Mouse (Mus musculus) hindbrain, postnatal 0 days (tissue): Measurements from ENCODE around the gene Zfp341. TPM values are rescaled to one million over a fixed set of nuclear protein-coding genes. Genes with fewer than 3 reads are reported as not detected.
A peak's percentile ranks its signal among the peaks of the same experiment; 100 is the strongest.

ENCODE experiments used
- ATAC-seq: fragments of 200-750 bp; cut with Nextera tagmentation; 2 replicates; pipeline ENCODE4 v1.8.0; 2017; ENCODE audit warnings: mild to moderate bottlenecking, moderate TSS enrichment, moderate library complexity
- DNase-seq: peaks from one replicate; pipeline ENCODE4 v3.0.0-alpha.2; 2015; ENCODE audit warnings: low spot score
- H3K27ac ChIP-seq: fragments of 300-500 bp; sonication (generic); 2 replicates; pipeline ENCODE4 v1.5.1; 2014; ENCODE audit warnings: mild to moderate bottlenecking
- H3K27me3 ChIP-seq: fragments of 300-500 bp; sonication (generic); 2 replicates; pipeline ENCODE4 v1.6.1; 2014; ENCODE audit warnings: low read length, mixed read lengths; ENCODE audit not compliant: insufficient read depth
- H3K36me3 ChIP-seq: fragments of 300-500 bp; sonication (generic); 2 replicates; pipeline ENCODE4 v1.6.1; 2014; ENCODE audit warnings: low read length, mixed read lengths; ENCODE audit not compliant: insufficient read depth
- H3K4me1 ChIP-seq: fragments of 300-500 bp; sonication (generic); 2 replicates; pipeline ENCODE4 v1.6.1; 2014; ENCODE audit warnings: antibody characterized with exemption, low read length, mixed read lengths; ENCODE audit not compliant: insufficient read depth
- H3K4me2 ChIP-seq: fragments of 300-500 bp; sonication (generic); 2 replicates; pipeline ENCODE4 v1.6.1; 2014; ENCODE audit warnings: low read depth, mild to moderate bottlenecking, low read length, moderate library complexity, mixed read lengths
- H3K4me3 ChIP-seq: fragments of 300-500 bp; sonication (generic); 2 replicates; pipeline ENCODE4 v1.5.1; 2014; ENCODE audit warnings: low read length
- H3K9ac ChIP-seq: fragments of 300-500 bp; sonication (generic); replicated peaks from 2 replicates; pipeline ENCODE4 v1.6.1; 2014; ENCODE audit warnings: mild to moderate bottlenecking, low read length, moderate library complexity, mixed read lengths
- H3K9me3 ChIP-seq: fragments of 300-500 bp; sonication (generic); 2 replicates; pipeline ENCODE4 v1.6.1; 2016; ENCODE audit warnings: low read length, mixed read lengths
- CTCF ChIP-seq: IDR thresholded peaks from 2 replicates; pipeline ENCODE4 v1.5.1; 2016; ENCODE audit warnings: antibody characterized with exemption, control low read depth, low read depth
- WGBS: fragments of 180-500 bp; shearing (Covaris S2); extraction: QIAGEN DNeasy Blood & Tissue Kit; methylation state at CpG from one replicate; pipeline ENCODE4 v1.1.7; 2014; 5-methylcytosine and 5-hydroxymethylcytosine counted together
- polyA plus RNA-seq: library from polyadenylated mRNA; unstranded; fragments of >200 nt; fragmentation: Nextera tagmentation; extraction: Ambion mirVana; gene quantifications from 2 replicates; pipeline ENCODE4 v1.2.1, GENCODE M21; 2015
- total RNA-seq: library from RNA; depleted of rRNA; stranded (reverse); fragments of >200 nt; gene quantifications from 2 replicates; pipeline ENCODE4 v1.2.3, GENCODE M21; 2014

Gene Zfp341
- total and polyA plus RNA-seq, 2 experiments from 2014 or later: 1.5 to 8.5 TPM

- peak; percentile 60 for DNase-seq
- H3K4me2 ChIP-seq: peak overlapping the region; percentile 92
- H3K27me3 ChIP-seq: no peaks in the 10 kb centered on the region
- peak overlapping the region; percentile 74 for H3K4me3 ChIP-seq
- H3K4me1 ChIP-seq: no peaks in the 10 kb centered on the region; the same call in 1 of the 2 replicates
- no peaks in the 10 kb centered on the region for H3K9me3 ChIP-seq
- ATAC-seq: peak; percentile 42
- peak overlapping the region; percentile 74 for H3K27ac ChIP-seq
- no peak for TF ChIP-seq CTCF
- under 1% methylated on average over 55 of the region's 70 CpGs for WGBS
- peak overlapping the region; percentile 59 for H3K9ac ChIP-seq
- H3K36me3 ChIP-seq: no peaks in the 10 kb centered on the region
Observed at GRCm38 (mm10) chr2:154569071-154569748, 43.9 kb upstream of the Zfp341 start.

GRCm38 (mm10) chr2:154569836-154570286, 43.2 kb upstream of the Zfp341 start, which contains the start of gene E2f1:
TSS of gene E2f1 (minus strand) at chr2:154569892.
- Histone ChIP-seq H3K27me3 (no peaks in the 10 kb centered on the region), H3K4me1 (no peaks in the 10 kb centered on the region; the same call in 1 of the 2 replicates), H3K4me2 (peak within 1 kb of the TSS; percentile 92), H3K36me3 (no peaks in the 10 kb centered on the region), H3K4me3 (peak within 1 kb of the TSS; percentile 74), H3K9me3 (no peaks in the 10 kb centered on the region), H3K27ac (peak within 1 kb of the TSS; percentile 74), H3K9ac (peak within 1 kb of the TSS; percentile 59)
- ATAC-seq (peak; percentile 98), DNase-seq (peak; percentile 97)
- TF ChIP-seq CTCF: peak; percentile 34
- WGBS: under 1% methylated on average over 29 of the region's 44 CpGs

GRCm38 (mm10) chr2:154570666-154571065, 42.4 kb upstream of the Zfp341 start:
- no peaks in the 10 kb centered on the region for H3K27me3 ChIP-seq
- DNase-seq: no peak
- no peaks in the 10 kb centered on the region for H3K9me3 ChIP-seq
- no peak for TF ChIP-seq CTCF
- H3K4me2 ChIP-seq: peak overlapping the region; percentile 92; the same call in 1 of the 2 replicates
- no peaks in the 10 kb centered on the region for H3K36me3 ChIP-seq
- WGBS: 53% methylated on average over 4 of the region's 4 CpGs
- no peak overlapping the region for H3K27ac ChIP-seq
- no peak overlapping the region for H3K4me3 ChIP-seq
- H3K4me1 ChIP-seq: no peaks in the 10 kb centered on the region; the same call in 1 of the 2 replicates
- H3K9ac ChIP-seq: no peak overlapping the region
- ATAC-seq: no peak

GRCm38 (mm10) chr2:154571266-154571665, 41.8 kb upstream of the Zfp341 start:
- no peaks in the 10 kb centered on the region; the same call in 1 of the 2 replicates for H3K4me1 ChIP-seq
- no peaks in the 10 kb centered on the region for H3K9me3 ChIP-seq
- 79% methylated on average over 4 of the region's 4 CpGs for WGBS
- no peak overlapping the region for H3K27ac ChIP-seq
- ATAC-seq (no peak), DNase-seq (no peak)
- H3K4me3 ChIP-seq: no peak overlapping the region
- H3K9ac ChIP-seq: no peak overlapping the region
- TF ChIP-seq CTCF: no peak
- no peaks in the 10 kb centered on the region for H3K27me3 ChIP-seq
- H3K4me2 ChIP-seq: no peak overlapping the region
- H3K36me3 ChIP-seq: no peaks in the 10 kb centered on the region

DNA sequence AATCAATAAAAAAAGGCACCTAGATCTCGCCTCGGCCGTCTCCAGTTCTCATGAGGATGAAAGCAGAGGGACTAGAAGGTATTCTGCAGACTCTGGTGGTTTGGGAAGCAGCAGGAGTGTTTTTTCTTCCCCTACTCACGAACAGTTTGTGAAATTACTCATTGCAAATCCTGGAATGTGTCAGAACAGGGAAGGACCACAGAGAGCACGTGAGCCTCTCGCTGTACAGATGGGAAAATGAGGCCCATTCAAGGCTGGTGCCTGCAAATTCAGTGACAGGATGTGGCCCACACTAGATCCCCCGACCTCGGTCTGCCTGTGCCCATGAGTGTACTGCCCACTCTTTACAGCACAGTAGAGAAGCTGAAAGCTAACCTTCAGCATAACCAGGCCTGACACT, 41.1 kb upstream of the Zfp341 start:
- no peak overlapping the region for H3K27ac ChIP-seq
- no peak overlapping the region for H3K4me2 ChIP-seq
- no peaks in the 10 kb centered on the region for H3K9me3 ChIP-seq
- H3K4me3 ChIP-seq: no peak overlapping the region
- no peaks in the 10 kb centered on the region; the same call in 1 of the 2 replicates for H3K4me1 ChIP-seq
- no peaks in the 10 kb centered on the region for H3K27me3 ChIP-seq
- DNase-seq (no peak), ATAC-seq (no peak)
- TF ChIP-seq CTCF: no peak
- WGBS: 68% methylated on average over 8 of the region's 8 CpGs
- no peak overlapping the region for H3K9ac ChIP-seq
- no peaks in the 10 kb centered on the region for H3K36me3 ChIP-seq

GRCm38 (mm10) chr2:154572996-154573395, 40.1 kb upstream of the Zfp341 start:
- no peak overlapping the region for H3K4me2 ChIP-seq
- no peaks in the 10 kb centered on the region for H3K36me3 ChIP-seq
- H3K27ac ChIP-seq: no peak overlapping the region
- DNase-seq: no peak
- peaks cover 3% of the 10 kb centered on the region for H3K4me1 ChIP-seq
- no peak overlapping the region for H3K9ac ChIP-seq
- H3K4me3 ChIP-seq: no peak overlapping the region
- no peak for TF ChIP-seq CTCF
- no peaks in the 10 kb centered on the region for H3K9me3 ChIP-seq
- no peak for ATAC-seq
- H3K27me3 ChIP-seq: no peaks in the 10 kb centered on the region
- WGBS: 71% methylated on average over 3 of the region's 3 CpGs

DNA sequence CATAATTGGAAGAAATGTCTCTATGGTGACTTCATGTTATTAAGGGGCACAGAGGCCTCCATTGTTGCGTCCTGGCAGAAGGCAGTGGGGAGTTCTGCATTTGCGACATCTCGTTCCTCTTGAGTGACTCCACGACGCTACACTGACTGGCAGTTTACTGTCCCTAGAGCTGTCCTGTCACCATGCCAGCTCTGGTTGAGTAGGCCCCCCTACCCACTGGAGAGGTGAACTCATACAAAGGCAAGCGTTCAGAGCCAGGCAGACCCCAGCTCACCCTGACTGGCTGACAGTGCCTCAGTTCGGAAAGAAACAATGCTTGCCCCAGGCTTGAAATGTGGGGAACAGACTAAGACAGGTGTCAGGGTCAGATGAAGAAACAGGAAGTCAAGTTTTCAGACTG, 38.8 kb upstream of the Zfp341 start:
- 23% methylated on average over 7 of the region's 7 CpGs for WGBS

More for the DNA sequence above, 38.8 kb upstream of the Zfp341 start:
- Histone ChIP-seq H3K9me3 (no peaks in the 10 kb centered on the region), H3K9ac (no peak overlapping the region), H3K4me1 (peaks cover 3% of the 10 kb centered on the region; the same call in 1 of the 2 replicates), H3K4me3 (no peak overlapping the region), H3K27me3 (no peaks in the 10 kb centered on the region), H3K4me2 (no peak overlapping the region), H3K36me3 (no peaks in the 10 kb centered on the region), H3K27ac (no peak overlapping the region)
- peak; percentile 59 for DNase-seq
- no peak for TF ChIP-seq CTCF
- no peak for ATAC-seq
